Mouse (Mus musculus) cerebellum, adult 8-10 months (tissue): ENCODE results near the gene Tmem204.
A peak's percentile ranks its signal among the peaks of the same experiment; 100 is the strongest.
"Not testable (repeated sequence)": the region's sequence is repeated elsewhere in the genome, so short reads cannot be mapped to it uniquely, and the experiment has no call there.

Source experiments
- DNase-seq: peaks from one replicate; pipeline ENCODE4 v3.0.0; 2022

Tmem204 gene

GRCm38 (mm10) chr17:25083444-25083931, at the start of gene Tmem204:
Gene Tmem204, minus strand, starts transcription at chr17:25083591.
- DNase-seq = no peak

GRCm38 (mm10) chr17:25130060-25130459, 46.7 kb upstream of the Tmem204 start:
- DNase-seq = no peak

- no peak for DNase-seq
These were observed 44.3 kb upstream of the Tmem204 start for GRCm38 (mm10) chr17:25127681-25128080.

- DNase-seq = no peak
These were observed 43.7 kb upstream of the Tmem204 start for GRCm38 (mm10) chr17:25127079-25127478.

- not testable (repeated sequence) for DNase-seq
These were observed 42.2 kb upstream of the Tmem204 start for GRCm38 (mm10) chr17:25125442-25126060.

GRCm38 (mm10) chr17:25123979-25124378, 40.6 kb upstream of the Tmem204 start:
- no peak for DNase-seq

- no peak for DNase-seq
These were observed 37.0 kb upstream of the Tmem204 start, which contains the start of gene Ptx4 for GRCm38 (mm10) chr17:25120406-25120805. Gene Ptx4, plus strand, starts transcription at chr17:25120760.

- DNase-seq = no peak
These were observed 33.9 kb upstream of the Tmem204 start for GRCm38 (mm10) chr17:25117263-25117662.

GRCm38 (mm10) chr17:25115664-25116432, 32.5 kb upstream of the Tmem204 start, which contains the start of gene Telo2:
Gene Telo2, minus strand, starts transcription at chr17:25115967.
- DNase-seq = peak; percentile 93

- DNase-seq = no peak
These were observed 31.7 kb upstream of the Tmem204 start for GRCm38 (mm10) chr17:25114908-25115645.

GRCm38 (mm10) chr17:25112423-25112810, 29.0 kb upstream of the Tmem204 start:
- DNase-seq = no peak

- peak; percentile 65 for DNase-seq
These were observed 28.5 kb upstream of the Tmem204 start for GRCm38 (mm10) chr17:25111739-25112422.

- no peak for DNase-seq
These were observed 27.8 kb upstream of the Tmem204 start for GRCm38 (mm10) chr17:25111220-25111619.

GRCm38 (mm10) chr17:25110590-25110989, 27.2 kb upstream of the Tmem204 start:
- no peak for DNase-seq

GRCm38 (mm10) chr17:25109578-25109977, 26.2 kb upstream of the Tmem204 start:
- no peak for DNase-seq

GRCm38 (mm10) chr17:25107786-25108185, 24.4 kb upstream of the Tmem204 start:
- no peak for DNase-seq

GRCm38 (mm10) chr17:25101338-25101737, 17.9 kb upstream of the Tmem204 start:
- DNase-seq = no peak

GRCm38 (mm10) chr17:25100052-25100451, 16.7 kb upstream of the Tmem204 start:
- DNase-seq = no peak

- peak; percentile 46 for DNase-seq
These were observed 12.8 kb upstream of the Tmem204 start for GRCm38 (mm10) chr17:25096221-25096620.

- DNase-seq = no peak
These were observed 7.1 kb upstream of the Tmem204 start for GRCm38 (mm10) chr17:25090450-25090849.

GRCm38 (mm10) chr17:25089158-25089557, 5.8 kb upstream of the Tmem204 start:
- no peak for DNase-seq

- no peak for DNase-seq
These were observed 3.3 kb upstream of the Tmem204 start for GRCm38 (mm10) chr17:25086724-25087123.
